In genomic region chr17:33526506-33526905, GRCm38 (mm10) we compare ENCODE assay signal across 10 mouse cellular contexts. TPM values are rescaled to one million over a fixed set of nuclear protein-coding genes. Genes with fewer than 3 reads are reported as not detected.
DNase-seq lines count a peak whose midpoint lies in the region; ATAC-seq and TF ChIP-seq lines count a peak whose summit lies in the region.
"Had no signal": no experiment of that assay in that cellular context is flagged by ENCODE, and none has a peak within 500 bp of the region (broad histone marks: within the 10 kb centered on the region; RNA-seq: fewer than 3 reads in every experiment).

No protein-coding gene starts in this region.

- no peak for TF ChIP-seq CTCF in heart, adult 2 months (IDR thresholded peaks at IDR 0.05)

- no peak; the same call in 1 of the 2 replicates for TF ChIP-seq POLR2A in heart, adult 2 months (IDR thresholded peaks at IDR 0.05; ENCODE audit: insufficient read depth, low read depth, low read length)

- no peak for ATAC-seq in monocyte, adult 5-6 weeks (replicated peaks; ENCODE audit: insufficient number of reproducible peaks, low FRiP score, low TSS enrichment, poor library complexity, severe bottlenecking)

- 0 out of 2 replicates have a peak, but pooled peaks have one; percentile 33 for TF ChIP-seq EP300 in heart, adult 2 months (IDR thresholded peaks at IDR 0.05; ENCODE audit: insufficient read depth, low read depth, low read length)

- peak; percentile 48 for DNase-seq in ovary, adult 18-20 months (ENCODE audit: low spot score)
- DNase-seq in ovary, postnatal 10 days (ENCODE audit: low spot score): no peak
- DNase-seq in heart, adult 2 months: peak; percentile 45 to 66
- peak; percentile 39 for DNase-seq in kidney, postnatal 14 days
- DNase-seq in retina, embryonic 14.5 days (ENCODE audit: low spot score): no peak
- no peak for DNase-seq in cerebellum, adult 9-11 months
- DNase-seq: thymus, adult 2 months had no signal

- no peaks in the 10 kb centered on the region for H3K27me3 ChIP-seq in heart, adult 2 months (ENCODE audit: control insufficient read depth, insufficient read depth, low read length)
- H3K27me3 ChIP-seq: forebrain, embryonic 12.5 days had no signal

- H3K9ac ChIP-seq in heart, adult 2 months (ENCODE audit: low read depth, low read length): no peak overlapping the region

- H3K36me3 ChIP-seq in heart, adult 2 months (ENCODE audit: control insufficient read depth, insufficient read depth, low read length): no peaks in the 10 kb centered on the region

- H3K27ac ChIP-seq in heart, adult 2 months: peak overlapping the region; percentile 49
- H3K27ac ChIP-seq: forebrain, embryonic 12.5 days; layer of hippocampus, adult 2 months had no signal

- H3K79me2 ChIP-seq in heart, adult 2 months (replicated peaks; ENCODE audit: control insufficient read depth, insufficient read depth, low read length): no peaks in the 10 kb centered on the region

- H3K4me3 ChIP-seq in heart, adult 2 months: no peak overlapping the region
- H3K4me3 ChIP-seq: forebrain, embryonic 12.5 days; layer of hippocampus, adult 2 months had no signal

- peaks cover 1% of the 10 kb centered on the region for H3K4me1 ChIP-seq in heart, adult 2 months (ENCODE audit: control insufficient read depth, insufficient read depth, low read length)

- intact Hi-C loops in heart, adult 2 months (cut with DNase I): no loop called here

- WGBS in heart, adult 2 months: 50% methylated on average over 3 of the region's 3 CpGs

RNA-seq across cellular contexts. Expression of gene Adamts10, which starts 2.5 kb away (rescaled TPM):
- 10 to 100 TPM; 13.6 to 14.7 TPM for total RNA-seq in heart, adult 2 months (2021)
- 49.0 and 52.2 TPM in 2 replicates for polyA plus RNA-seq in heart, adult 2 months (2012; rRNA removed)
- 71.1 to 159 TPM (median 83.0 TPM) in 3 replicates for total RNA-seq in monocyte, adult 5-6 weeks (2017)

RNA-seq across cellular contexts. Expression of gene Myo1f, which starts 29.0 kb away (rescaled TPM):
- 1 to 10 TPM; 2.3 to 3.1 TPM for total RNA-seq in heart, adult 2 months (2021)
- 2.8 and 3.2 TPM in 2 replicates for polyA plus RNA-seq in heart, adult 2 months (2012; rRNA removed)
- 541 to 588 TPM (median 587 TPM) in 3 replicates for total RNA-seq in monocyte, adult 5-6 weeks (2017)

Comparison
In these comparisons a context has a peak if more than half of its experiments do, and no peak if none do; other contexts are left out.
1. DNase-seq: peak in ovary, adult 18-20 months (single experiment), heart, adult 2 months (2 of 2) and kidney, postnatal 14 days (single experiment); none in ovary, postnatal 10 days (single experiment), retina, embryonic 14.5 days (single experiment) and cerebellum, adult 9-11 months (single experiment).
2. RNA of gene Myo1f, which starts 29.0 kb away (total RNA-seq): 541 to 588 TPM in monocyte, adult 5-6 weeks; 2.3 to 3.1 TPM in heart, adult 2 months; every median in the first group is over 100 times any median in the second.